Mouse (Mus musculus) induced T-regulatory cell, adult 2 months (primary cell): ENCODE data around the gene Mmp19.
A peak's percentile ranks its signal among the peaks of the same experiment; 100 is the strongest.

Experiments
- DNase-seq: peaks from one replicate; pipeline ENCODE4 v3.0.0-alpha.2; 2012; ENCODE audit warnings: low read depth

Mmp19 gene

DNA sequence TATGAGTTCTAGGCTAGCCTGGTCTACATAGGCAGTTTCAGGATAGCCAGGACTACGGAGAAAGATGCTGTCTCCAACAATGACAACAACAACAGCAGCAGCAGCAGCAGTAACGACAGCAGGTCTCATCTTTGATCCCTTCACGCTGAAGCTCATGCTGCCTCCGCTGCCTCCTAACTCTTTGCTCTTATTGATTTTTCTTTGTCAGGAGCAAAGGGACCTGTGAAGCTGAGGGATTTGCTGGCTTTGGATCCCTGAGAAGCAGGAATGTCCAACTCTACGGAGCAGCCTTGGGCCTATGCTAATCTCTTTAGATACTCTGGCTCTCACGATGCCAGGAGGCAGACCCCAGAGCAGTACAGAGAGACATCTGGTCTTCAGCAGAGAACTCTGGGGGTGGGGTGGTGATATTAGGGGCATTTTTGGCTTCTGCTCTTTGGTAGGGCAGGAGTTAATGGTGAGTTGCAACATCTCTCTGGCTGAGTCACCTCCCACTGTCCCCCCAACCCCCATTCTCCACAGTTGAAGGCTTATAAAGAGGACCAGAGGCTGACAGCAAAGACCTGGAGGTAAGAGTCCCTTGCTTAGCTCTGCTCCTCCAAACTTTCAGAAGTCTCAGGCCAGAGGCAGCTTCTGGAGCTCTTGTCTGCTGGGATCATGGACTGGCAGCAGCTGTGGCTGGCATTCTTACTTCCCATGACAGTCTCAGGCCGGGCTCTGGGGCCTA lies at the start of gene Mmp19:
Mmp19 (plus strand) TSS at position 513 of the 727 bp plus-strand sequence.
- DNase-seq, result no peak

DNA sequence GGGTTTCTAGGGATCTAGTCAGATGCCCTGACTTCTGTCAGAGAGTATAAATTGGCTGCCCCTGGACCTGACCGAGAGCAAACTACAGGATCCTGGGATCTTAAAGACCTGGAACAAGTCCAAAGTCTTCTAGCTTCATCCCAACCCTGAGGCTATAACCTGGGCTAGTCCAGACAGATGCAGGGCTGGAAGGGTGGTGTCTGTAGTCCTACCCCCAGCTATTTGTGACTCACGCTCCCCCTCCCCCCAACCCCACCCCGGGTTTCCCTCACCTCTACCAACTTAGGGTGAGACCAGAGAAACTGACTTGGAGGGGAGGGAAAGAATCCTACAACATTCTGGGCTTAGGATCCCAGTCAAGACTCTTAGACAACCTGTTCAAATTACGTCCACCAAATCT lies 48.1 kb upstream of the Mmp19 start:
- DNase-seq, result no peak

DNA sequence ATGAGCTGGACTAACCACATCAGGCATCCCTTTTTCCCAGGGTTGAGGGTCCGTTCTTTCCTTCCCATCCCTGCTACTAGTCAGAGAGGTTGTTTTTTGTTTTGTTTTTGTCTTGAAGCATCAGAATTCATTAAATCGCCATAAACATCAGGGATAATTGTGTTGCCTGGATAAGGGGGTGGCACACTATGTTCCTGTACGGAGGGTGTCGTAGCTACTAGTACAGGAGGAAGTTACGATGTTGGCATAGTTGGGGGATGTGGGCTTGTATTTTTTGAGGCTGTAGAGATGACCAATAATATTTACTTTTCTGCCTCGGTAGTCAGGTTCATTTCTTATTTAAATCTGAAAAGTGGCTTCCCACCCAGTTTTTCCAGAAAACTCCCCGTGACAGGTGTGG lies 47.5 kb upstream of the Mmp19 start:
- DNase-seq, result peak; percentile 61

DNA sequence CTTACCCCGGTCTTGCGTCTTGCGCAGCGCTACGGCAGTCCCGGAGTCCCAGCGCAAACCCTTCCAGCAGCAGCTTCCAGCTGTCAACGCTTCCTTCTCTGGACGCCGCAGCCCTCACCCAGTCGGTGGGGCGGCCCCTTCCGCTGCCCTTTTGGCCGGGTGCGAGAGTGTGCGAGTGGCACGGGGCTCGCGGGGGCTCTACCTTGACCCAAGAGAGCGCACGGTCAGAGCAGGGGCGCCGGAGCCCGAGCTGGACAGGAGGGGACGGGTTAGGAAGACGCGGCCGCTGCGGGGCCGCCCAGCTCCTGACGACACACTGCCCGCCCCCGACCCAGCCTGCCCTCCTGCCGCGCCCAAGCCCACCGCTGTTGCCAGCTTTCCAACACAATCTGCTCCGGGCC lies 46.9 kb upstream of the Mmp19 start:
- peak; percentile 68 for DNase-seq

DNA sequence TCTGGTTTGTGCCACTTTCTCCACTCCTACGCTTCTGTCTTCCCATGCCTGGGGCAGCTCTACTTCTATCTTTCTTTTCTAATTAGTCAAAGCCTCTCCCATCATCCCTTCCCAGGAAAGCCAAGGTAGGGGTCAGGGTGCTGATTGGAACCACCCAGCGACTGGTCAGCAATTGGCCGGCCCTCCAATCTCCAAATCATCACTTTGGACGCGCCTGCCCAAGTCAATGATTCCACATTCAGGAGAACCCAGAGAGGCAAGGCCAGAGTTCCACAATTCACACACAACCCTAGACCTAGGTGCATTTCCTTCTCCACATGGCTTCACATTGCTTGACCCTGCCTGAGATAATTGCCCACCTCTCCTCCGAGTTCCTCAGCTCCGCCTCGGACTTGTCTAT lies 46.5 kb upstream of the Mmp19 start:
- no peak for DNase-seq

DNA sequence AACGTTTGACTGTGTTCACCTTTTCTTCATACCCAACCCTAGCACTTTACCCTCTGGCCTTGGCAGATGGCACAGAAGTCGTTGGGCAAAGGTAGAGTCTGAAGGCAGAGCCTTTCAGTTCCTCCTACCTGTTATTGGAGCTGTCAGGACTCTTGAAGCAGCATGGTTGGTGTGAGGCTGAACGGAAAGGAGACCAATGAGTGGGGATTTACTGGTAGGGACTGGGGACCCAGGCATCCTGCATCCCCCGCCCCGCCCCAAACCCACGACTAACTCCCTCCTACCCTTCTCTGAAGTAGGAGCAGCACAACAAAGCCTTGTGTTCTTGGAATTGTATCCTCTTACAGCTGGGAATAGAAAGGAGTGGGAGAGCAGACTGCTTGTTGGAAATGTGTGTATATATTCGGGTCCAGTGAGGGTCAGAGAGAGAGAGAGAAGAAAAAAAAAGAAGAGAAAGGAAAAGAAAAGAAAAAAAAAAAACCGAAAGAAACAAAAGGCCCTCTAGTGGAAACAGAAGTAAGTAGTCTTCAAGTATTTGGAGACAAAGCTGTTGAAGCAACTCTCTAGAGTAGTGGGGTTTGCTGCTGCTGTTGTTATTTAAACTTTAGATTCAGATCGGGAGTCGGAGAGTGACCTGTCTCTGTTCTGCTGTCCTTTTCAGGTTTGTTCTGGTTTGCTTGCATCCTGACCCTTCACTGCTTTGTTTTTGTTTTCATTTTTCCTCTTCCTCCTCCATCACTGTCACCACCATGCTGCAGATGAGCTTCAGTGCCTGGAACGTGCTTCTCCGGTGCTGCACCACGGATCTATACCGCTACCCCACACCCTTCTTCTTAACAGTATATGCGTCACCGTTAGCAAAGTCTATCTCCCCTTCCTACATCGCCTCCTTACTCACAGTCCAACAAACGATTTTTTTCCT lies 45.8 kb upstream of the Mmp19 start, which contains the start of gene Dgka:
Dgka (minus strand) TSS at position 176 of the 922 bp plus-strand sequence.
- DNase-seq, result peak; percentile 90

DNA sequence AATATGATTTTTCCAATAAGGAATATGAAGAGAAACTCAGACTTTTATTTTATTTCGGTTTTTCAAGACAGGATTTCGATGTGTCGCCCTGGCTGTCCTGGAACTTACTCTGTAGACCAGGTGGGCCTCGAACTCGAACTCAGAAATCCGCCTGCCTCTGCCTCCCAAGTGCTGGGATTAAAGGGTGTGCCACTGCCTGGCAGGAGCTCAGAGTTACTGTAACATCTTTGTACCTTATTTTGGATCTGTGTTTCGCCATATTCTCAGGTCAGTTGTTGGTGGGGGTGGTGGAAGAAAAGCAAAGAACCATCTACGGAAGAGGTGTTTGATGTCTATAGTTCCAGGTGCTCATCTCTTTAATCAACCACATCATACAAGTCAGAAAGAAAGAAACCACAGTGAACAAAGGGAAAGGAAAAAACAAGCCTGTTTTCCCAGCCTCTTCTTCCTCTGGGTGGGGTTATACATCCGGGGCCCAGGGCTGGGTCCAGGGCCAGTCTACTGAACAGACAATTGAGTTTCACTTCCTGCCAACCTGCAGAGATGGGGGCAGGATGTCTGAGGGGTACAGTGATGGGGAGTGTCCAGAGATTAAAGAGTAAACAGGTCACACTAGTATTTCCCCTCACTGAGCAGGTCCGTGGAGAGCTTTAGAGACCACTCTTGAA lies 44.6 kb upstream of the Mmp19 start:
- DNase-seq, result peak; percentile 91

DNA sequence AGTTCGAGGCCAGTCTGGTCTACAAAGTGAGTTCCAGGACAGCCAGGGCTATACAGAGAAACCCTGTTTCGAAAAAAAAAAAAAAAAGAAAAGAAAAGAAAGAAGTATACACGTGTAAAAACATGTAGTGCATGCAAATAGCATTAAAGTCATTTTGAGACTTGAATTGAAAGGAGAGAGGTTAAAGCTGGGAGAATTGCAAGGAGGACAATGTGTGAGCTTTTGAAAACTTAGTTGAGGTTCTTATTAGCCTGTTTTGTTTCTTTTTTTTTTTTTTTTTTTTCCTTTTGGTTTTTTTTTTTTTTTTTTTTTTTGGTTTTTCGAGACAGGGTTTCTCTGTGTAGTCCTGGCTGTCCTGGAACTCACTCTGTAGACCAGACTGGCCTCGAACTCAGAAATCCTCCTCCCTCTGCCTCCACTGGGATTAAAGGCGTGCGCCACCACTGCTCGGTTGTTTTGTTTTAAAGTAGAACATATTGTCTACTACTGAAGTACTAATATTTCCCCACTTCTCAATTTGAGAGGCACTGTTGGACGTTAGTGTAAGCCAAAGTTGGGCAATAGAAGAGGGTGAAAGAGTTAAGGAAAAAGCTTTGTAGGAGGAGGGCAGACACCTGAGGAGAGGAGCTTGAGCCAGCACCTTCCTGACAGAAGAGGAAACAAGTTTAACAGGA lies 43.6 kb upstream of the Mmp19 start:
- DNase-seq, result peak; percentile 69

DNA sequence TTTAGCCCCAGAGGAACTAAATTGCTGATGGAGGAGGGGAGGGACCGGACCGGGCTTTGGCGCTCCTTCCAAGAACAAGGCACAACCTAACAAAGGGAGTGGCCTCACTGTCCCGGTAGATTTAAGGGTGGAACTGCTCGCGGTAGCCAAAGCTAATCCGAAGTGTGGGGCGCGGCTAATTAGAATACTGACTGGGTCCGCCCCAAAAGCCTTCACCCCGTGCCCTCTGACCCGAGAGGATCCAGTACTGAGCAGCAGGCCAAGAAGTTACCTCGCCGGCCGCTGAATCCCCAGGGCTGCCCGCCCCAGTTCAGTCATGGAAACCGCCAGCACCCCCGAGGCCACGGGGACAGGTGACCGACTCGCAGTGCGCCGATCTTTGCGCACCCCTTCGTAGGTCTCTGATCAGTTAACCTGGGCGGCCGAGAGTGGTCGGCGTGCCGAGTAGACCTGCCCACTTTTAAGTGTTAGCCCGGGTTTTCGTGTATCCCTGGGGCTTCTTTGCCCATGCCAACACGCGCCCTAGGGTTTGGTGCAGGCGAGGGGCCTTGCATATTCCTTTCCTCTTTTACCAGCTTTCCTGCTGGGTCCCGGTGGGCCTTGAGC lies 43.0 kb upstream of the Mmp19 start, which contains the start of gene Pym1:
Pym1 (plus strand) TSS at position 244 of the 606 bp plus-strand sequence.
- DNase-seq, result peak; percentile 88

DNA sequence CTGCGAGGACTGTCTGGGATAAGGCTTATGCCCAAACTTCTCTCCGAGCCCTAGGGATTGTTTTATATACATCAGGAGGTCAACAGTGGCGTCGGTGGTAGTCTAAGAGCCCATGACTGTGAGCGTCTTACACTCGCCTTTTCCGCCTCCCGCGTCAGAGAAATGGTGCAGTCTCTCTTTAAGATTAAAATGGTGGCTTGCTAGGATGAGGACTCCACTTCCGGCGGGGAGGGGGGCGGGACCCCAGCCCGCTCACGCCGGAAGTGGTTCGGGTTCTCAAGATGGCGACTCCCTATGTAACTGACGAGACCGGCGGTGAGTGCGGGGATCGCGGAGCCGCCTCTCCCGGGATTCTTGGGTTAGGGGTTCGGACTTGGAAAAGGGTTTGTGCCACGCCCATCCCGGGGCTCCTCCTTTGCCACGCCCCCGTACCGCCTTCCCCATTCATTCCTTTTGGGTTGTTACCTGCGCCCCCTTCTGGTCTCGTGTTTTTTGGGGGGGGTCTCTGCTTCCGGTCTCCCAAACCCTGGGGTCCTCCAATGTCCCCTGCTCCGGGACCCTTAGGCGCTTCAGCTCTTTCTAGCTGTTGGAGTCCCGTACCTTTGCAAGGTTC lies 42.4 kb upstream of the Mmp19 start:
- DNase-seq, result peak; percentile 96

DNA sequence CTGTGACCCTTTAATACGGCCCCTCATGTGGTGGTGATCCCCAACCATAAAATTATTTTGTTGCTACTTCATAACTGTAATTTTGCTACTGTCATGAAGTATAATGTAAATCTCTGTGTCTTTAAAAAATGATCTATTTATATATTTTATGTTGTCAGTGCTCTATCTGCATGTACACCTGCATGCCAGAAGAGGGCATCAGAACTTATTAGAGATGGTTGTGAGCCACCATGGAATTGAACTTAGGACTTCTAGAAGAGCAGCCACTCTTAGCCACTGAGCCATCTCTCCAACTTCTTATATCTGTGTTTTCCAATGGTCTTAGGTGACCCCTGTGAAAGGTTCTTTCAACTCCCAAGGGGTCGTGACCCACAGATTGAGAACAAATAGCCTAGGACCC lies 17.8 kb upstream of the Mmp19 start:
- DNase-seq, result peak; percentile 46

DNA sequence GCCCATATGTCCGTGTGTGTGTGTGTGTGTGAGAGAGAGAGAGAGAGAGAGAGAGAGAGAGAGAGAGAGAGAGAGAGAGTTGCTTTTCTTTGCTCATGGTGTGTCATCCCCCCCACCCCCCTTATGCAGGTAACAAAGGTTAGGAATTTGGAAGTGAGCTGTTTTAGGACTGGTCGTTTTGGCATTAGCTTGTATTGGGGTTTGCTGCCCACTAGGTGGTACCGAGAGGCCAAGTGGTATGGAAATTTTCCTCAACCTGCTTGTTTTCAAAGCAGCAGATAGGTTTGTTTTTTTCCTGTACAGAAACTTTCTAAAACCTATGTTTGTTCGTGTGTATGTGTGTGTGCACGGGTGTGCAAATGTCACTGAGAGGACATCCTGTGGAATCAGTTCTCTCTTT lies 17.0 kb upstream of the Mmp19 start:
- DNase-seq, result peak; percentile 46

DNA sequence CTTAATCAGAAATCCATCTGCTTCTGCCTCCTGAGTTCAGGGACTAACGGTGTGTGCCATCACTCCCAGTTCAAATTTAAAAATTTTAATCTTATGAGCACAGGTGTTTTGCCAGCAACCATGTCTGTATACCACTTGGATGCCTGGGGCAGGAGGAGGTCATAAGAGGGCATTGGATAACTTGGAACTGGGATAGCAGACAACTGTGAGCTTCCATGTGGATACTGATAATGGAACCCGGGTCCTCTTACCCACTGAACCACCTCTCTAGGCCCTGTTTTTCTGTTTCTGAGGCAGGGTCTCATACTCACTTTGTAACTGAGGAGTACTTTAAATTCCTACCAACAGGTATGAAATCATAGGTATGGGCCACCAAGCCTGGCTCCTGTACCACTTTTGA lies 12.3 kb upstream of the Mmp19 start:
- no peak for DNase-seq

DNA sequence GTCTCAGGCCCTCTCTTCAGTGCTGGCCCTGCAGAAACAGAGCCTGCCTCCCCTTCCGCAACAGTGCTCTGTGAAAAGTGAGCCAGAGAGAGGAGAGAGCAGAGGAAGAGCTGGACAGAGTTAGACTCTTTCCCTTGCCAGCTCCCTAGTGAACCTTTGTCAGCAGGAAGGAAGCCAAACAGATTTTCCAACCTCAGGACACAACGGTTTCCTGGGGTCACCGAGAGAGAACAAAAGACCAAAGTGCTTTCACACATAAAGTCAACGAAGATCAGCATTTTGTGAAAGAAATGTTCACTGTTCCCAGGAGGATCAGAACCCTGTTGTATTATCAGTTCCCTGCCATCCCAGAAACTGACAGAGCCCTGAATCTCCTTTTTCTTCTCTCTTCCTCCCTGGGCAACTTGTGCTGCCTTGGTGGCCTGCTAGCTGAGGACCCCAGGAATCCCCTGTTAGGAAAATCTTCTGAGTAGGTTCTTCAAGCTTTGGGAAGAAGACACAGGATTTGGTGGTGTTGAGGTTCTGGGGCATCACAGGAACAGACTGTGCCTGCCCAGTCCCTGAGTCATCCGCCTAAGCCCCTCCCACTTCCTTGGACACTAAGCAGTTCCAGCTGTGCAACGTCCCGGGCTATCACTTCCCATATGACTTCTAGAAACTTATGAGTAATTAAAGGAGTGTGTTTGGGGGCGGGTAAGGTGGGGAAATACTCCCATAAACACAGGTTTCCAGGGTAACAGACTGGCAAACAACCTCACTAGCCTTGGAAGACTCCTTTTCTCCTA lies 11.5 kb upstream of the Mmp19 start:
- peak; percentile 64 for DNase-seq

DNA sequence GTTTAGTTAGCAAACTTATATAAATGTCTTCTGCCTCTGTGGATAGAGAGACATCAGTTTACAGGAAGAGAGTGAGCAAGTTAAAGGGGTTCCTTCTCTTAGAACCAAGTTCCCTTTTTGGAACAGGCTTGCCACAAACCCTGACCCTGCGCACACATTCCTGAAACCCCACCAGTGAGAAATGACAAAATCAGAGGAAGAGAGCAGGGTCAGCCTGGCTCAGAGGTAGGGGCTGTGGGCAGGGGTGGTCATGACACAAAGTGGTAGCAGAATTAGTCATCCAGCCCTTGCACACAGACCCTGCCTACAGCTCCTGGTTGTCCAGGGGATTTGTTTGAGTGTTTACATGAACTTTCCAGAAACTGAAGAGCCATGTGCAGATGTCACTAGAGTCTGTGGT lies 10.5 kb upstream of the Mmp19 start:
- no peak for DNase-seq

DNA sequence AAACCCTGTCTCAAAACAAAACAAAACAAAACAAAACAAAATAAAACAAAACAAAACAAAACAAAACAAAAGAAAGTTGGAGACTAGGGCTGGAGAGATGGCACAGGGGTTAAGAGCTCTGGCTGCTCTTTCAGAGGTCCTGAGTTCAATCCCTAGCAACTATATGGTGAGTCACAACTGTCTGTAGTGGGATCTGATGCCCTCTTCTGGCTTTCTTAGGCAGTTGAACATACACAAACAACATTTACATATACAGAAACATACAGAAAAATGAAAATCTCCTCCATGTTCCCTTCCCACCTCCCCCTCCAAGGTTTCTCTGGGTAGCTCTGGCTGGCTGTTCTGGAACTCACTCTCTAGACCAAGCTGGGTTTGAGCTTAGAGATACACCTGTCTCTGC lies 1.3 kb downstream of the Mmp19 start:
- peak; percentile 23 for DNase-seq

DNA sequence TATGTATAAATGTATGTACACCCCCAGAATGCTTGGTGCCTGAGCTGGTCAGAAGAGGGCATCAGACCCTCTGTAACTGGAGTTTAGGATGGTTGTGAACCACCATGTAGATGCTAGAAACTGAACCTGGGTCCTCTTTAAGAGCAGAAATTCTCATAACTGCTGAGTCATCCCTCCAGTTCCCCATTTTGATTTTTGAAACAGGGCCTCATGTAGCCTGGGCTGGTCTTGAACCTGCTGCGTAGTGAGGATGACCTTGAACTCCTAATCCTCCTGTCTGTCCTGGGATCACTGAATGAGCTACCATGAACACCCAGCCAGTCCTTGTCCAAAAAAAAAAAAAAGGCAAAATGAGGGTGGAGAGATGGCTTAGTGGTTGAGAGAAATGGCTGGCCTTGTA lies 2.5 kb downstream of the Mmp19 start:
- DNase-seq, result no peak

DNA sequence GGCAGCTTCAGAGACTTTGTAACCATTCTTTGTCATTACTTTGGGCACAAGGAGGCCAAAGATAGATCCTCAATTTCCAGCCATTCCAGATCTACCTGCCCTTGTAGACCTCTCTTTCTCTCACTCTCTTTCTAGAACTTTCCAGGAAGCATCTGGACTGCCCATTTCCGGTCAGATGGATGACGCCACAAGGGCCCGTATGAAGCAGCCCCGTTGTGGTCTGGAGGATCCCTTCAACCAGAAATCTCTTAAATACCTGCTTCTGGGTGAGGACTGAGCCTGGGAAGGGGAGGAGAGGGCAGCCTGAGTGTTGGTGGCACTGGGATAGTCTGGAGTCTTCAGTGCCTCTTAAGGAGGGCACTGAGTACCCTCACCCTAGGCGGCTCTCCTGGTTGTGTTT lies 3.7 kb downstream of the Mmp19 start:
- DNase-seq, result no peak

DNA sequence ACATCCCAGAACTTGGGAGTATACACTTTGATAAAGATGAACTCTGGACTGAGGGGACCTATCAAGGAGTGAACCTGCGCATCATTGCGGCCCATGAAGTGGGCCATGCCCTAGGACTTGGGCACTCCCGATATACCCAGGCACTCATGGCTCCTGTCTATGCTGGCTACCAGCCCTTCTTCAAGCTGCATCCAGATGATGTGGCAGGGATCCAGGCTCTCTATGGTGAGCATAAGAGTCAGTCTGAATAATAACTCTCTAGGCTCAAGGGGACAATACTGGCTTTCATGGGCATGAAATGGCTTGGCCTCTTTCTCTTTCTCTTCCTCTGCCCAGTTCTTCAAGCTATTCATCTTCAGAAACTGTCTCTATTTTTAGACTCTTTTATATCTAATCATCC lies 4.9 kb downstream of the Mmp19 start:
- DNase-seq, result no peak

DNA sequence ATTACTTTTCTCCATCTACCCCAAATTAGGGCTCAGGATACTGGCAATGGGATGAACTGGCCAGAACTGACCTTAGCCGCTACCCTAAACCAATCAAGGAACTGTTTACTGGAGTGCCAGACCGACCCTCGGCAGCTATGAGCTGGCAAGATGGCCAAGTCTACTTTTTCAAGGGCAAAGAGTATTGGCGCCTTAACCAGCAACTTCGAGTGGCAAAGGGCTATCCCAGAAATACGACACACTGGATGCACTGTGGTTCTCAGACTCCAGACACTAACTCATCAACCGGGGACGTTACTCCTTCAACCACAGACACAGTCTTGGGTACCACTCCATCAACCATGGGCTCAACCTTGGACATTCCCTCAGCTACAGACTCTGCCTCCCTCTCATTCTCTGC lies 8.0 kb downstream of the Mmp19 start:
- no peak for DNase-seq
